Mouse (Mus musculus) limb, embryonic 13.5 days (tissue): ENCODE measurements around the gene Vwa1. TPM values are rescaled to one million over a fixed set of nuclear protein-coding genes. Genes with fewer than 3 reads are reported as not detected.
A peak's percentile ranks its signal among the peaks of the same experiment; 100 is the strongest.

Source experiments
- ATAC-seq: fragments of 200-750 bp; cut with Nextera tagmentation; 2 replicates; pipeline ENCODE4 v1.8.0; 2017; ENCODE audit warnings: low read depth, moderate number of reproducible peaks, moderate TSS enrichment; ENCODE audit not compliant: low FRiP score
- H3K27ac ChIP-seq: fragments of 300-500 bp; sonication (generic); 2 replicates; pipeline ENCODE4 v1.5.1; 2015; ENCODE audit warnings: inconsistent platforms, mild to moderate bottlenecking, moderate library complexity
- H3K27me3 ChIP-seq: fragments of 300-500 bp; sonication (generic); 2 replicates; pipeline ENCODE4 v1.6.1; 2015; ENCODE audit warnings: mild to moderate bottlenecking, inconsistent platforms
- H3K36me3 ChIP-seq: fragments of 300-500 bp; sonication (generic); 2 replicates; pipeline ENCODE4 v1.6.1; 2015; ENCODE audit warnings: inconsistent platforms, mild to moderate bottlenecking, moderate library complexity
- H3K4me1 ChIP-seq: fragments of 300-500 bp; sonication (generic); 2 replicates; pipeline ENCODE4 v1.6.1; 2015; ENCODE audit warnings: inconsistent platforms
- H3K4me2 ChIP-seq: fragments of 300-500 bp; sonication (generic); replicated peaks from 2 replicates; pipeline ENCODE4 v1.6.1; 2015; ENCODE audit warnings: inconsistent platforms, mild to moderate bottlenecking, moderate library complexity
- H3K4me3 ChIP-seq: fragments of 300-500 bp; sonication (generic); 2 replicates; pipeline ENCODE4 v1.5.1; 2015; ENCODE audit warnings: moderate library complexity, mild to moderate bottlenecking, inconsistent platforms
- H3K9ac ChIP-seq: fragments of 300-500 bp; sonication (generic); 2 replicates; pipeline ENCODE4 v1.6.1; 2015; ENCODE audit warnings: mild to moderate bottlenecking, inconsistent platforms
- H3K9me3 ChIP-seq: fragments of 300-500 bp; sonication (generic); 2 replicates; pipeline ENCODE4 v1.6.1; 2016; ENCODE audit warnings: inconsistent platforms
- whole genome bisulfite sequencing: fragments of 180-500 bp; shearing (Covaris S2); methylation state at CpG from one replicate; pipeline ENCODE4 v1.1.7; 2015; 5-methylcytosine and 5-hydroxymethylcytosine counted together
- polyA plus RNA-seq: library from polyadenylated mRNA; unstranded; fragments of >200 nt; fragmentation: Nextera tagmentation; extraction: Ambion mirVana; gene quantifications from 2 replicates; pipeline ENCODE4 v1.2.1, GENCODE M21; 2015

The Vwa1 gene
- polyA plus RNA-seq, 1 experiment from 2014 or later, result 11.6 TPM

DNA sequence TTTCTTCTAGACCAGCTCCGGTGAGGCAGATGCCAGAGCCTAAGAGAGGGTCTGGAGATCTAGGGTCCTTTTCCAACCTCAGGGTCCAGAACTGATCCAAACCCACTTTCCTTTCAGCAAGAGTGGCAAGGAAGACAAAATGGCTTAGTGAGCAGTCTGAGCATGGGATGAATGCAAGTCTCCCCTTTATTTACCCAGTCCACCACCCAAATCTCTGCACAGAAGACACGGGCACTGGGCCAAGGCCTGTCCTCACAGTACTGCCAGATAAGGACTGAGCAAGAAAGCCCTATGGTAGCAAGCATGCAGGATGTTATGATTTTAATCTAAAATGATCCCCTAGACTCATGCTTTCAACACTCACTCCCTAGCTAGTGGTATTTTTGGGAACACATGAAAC is 3.3 kb upstream of the Vwa1 start:
- H3K27ac ChIP-seq, result no peak overlapping the region
- no peaks in the 10 kb centered on the region for H3K36me3 ChIP-seq
- no peaks in the 10 kb centered on the region for H3K9me3 ChIP-seq
- H3K4me3 ChIP-seq, result no peak overlapping the region
- ATAC-seq, result no peak
- no peak overlapping the region for H3K9ac ChIP-seq
- peaks cover 17% of the 10 kb centered on the region for H3K27me3 ChIP-seq
- peaks cover 21% of the 10 kb centered on the region for H3K4me1 ChIP-seq
- H3K4me2 ChIP-seq, result no peak overlapping the region
- WGBS, result 77% methylated on average over 2 of the region's 2 CpGs

GRCm38 (mm10) chr4:155776704-155777335 is 2.3 kb upstream of the Vwa1 start:
- Histone ChIP-seq H3K9me3 (no peaks in the 10 kb centered on the region), H3K27ac (no peak overlapping the region), H3K9ac (no peak overlapping the region), H3K4me1 (peaks cover 21% of the 10 kb centered on the region), H3K4me3 (no peak overlapping the region), H3K27me3 (peaks cover 24% of the 10 kb centered on the region), H3K4me2 (no peak overlapping the region), H3K36me3 (no peaks in the 10 kb centered on the region)
- 67% methylated on average over 2 of the region's 2 CpGs for WGBS
- ATAC-seq, result no peak

GRCm38 (mm10) chr4:155775855-155776254 is 1.4 kb upstream of the Vwa1 start:
- H3K27me3 ChIP-seq, result peaks cover 32% of the 10 kb centered on the region
- H3K27ac ChIP-seq, result peak overlapping the region; percentile 17; the same call in 1 of the 2 replicates
- H3K4me3 ChIP-seq, result no peak overlapping the region
- H3K4me2 ChIP-seq, result no peak overlapping the region
- ATAC-seq, result no peak
- H3K9me3 ChIP-seq, result no peaks in the 10 kb centered on the region
- no peaks in the 10 kb centered on the region for H3K36me3 ChIP-seq
- whole genome bisulfite sequencing, result 84% methylated on average over 3 of the region's 3 CpGs
- H3K4me1 ChIP-seq, result peaks cover 22% of the 10 kb centered on the region
- H3K9ac ChIP-seq, result no peak overlapping the region

GRCm38 (mm10) chr4:155774971-155775740 is 658 bp upstream of the Vwa1 start:
- peaks cover 28% of the 10 kb centered on the region for H3K4me1 ChIP-seq

DNA sequence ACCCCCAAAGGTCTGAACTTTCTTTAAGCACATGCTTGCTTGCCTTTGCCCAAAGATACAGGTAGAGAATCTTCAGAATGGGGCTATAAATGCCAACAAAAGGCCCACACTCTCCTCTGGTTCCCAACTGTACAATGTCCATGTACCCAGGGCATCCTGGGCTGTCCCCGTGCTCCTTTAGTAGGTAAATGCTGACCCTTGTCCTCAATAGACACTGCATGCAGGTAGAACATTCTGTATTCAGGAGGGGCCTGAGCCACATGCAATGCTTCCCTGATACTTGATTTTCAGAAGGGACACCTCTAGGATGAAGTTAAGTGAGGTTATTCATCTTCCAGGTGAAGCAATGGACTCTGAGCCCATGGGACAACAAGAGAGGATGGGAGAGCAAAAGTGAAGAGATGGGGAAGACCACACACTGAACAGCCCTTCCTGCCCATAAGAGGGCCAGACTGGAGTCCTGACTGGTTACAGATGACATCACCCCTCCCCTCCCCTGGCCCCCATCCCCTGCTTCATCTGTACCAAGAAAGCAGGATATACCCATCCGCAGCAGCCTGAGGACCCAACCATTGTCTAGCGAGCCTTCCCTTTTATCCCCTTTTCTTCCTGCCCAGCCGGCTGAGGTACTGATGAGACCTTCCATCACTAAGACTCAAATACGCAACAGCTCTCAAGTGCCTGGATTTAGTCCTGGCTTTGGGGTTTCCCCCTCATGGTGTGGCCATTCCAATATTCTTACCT is 991 bp downstream of the Vwa1 start:
- WGBS, result 36% methylated on average over 5 of the region's 5 CpGs
- ATAC-seq, result no peak
- H3K4me2 ChIP-seq, result peak overlapping the region; percentile 85
- H3K4me3 ChIP-seq, result peak overlapping the region; percentile 46
- no peaks in the 10 kb centered on the region for H3K9me3 ChIP-seq
- H3K36me3 ChIP-seq, result no peaks in the 10 kb centered on the region
- H3K9ac ChIP-seq, result peak overlapping the region; percentile 61
- H3K27me3 ChIP-seq, result peaks cover 32% of the 10 kb centered on the region
- peaks cover 35% of the 10 kb centered on the region for H3K4me1 ChIP-seq
- H3K27ac ChIP-seq, result no peak overlapping the region

More at GRCm38 (mm10) chr4:155774971-155775740, 658 bp upstream of the Vwa1 start:
- Histone ChIP-seq H3K9ac (no peak overlapping the region), H3K4me2 (peak overlapping the region; percentile 85), H3K9me3 (no peaks in the 10 kb centered on the region), H3K27me3 (peaks cover 32% of the 10 kb centered on the region), H3K36me3 (no peaks in the 10 kb centered on the region), H3K27ac (peak overlapping the region; percentile 17; the same call in 1 of the 2 replicates), H3K4me3 (peak overlapping the region; percentile 46)
- ATAC-seq, result no peak
- 56% methylated on average over 9 of the region's 9 CpGs for WGBS

GRCm38 (mm10) chr4:155772786-155773185 is 1.7 kb downstream of the Vwa1 start:
- H3K4me1 ChIP-seq, result peaks cover 35% of the 10 kb centered on the region

GRCm38 (mm10) chr4:155771706-155772105 is 2.8 kb downstream of the Vwa1 start:
- 85% methylated on average over 2 of the region's 2 CpGs for WGBS
- H3K36me3 ChIP-seq, result no peaks in the 10 kb centered on the region
- no peak overlapping the region for H3K27ac ChIP-seq
- H3K27me3 ChIP-seq, result peaks cover 32% of the 10 kb centered on the region
- no peak overlapping the region for H3K4me2 ChIP-seq
- no peak overlapping the region for H3K9ac ChIP-seq
- no peak overlapping the region for H3K4me3 ChIP-seq
- no peaks in the 10 kb centered on the region for H3K9me3 ChIP-seq
- ATAC-seq, result no peak
- H3K4me1 ChIP-seq, result peaks cover 35% of the 10 kb centered on the region

More at GRCm38 (mm10) chr4:155772786-155773185, 1.7 kb downstream of the Vwa1 start:
- H3K36me3 ChIP-seq, result no peaks in the 10 kb centered on the region
- no peak overlapping the region for H3K4me2 ChIP-seq
- no peaks in the 10 kb centered on the region for H3K9me3 ChIP-seq
- no peak overlapping the region for H3K4me3 ChIP-seq
- H3K27ac ChIP-seq, result no peak overlapping the region
- H3K27me3 ChIP-seq, result peaks cover 32% of the 10 kb centered on the region
- ATAC-seq, result no peak
- WGBS, result 88% methylated on average over 13 of the region's 13 CpGs
- H3K9ac ChIP-seq, result 0 out of 2 replicates have a peak overlapping the region, but pooled peaks have one; percentile 19

- no peaks in the 10 kb centered on the region for H3K9me3 ChIP-seq
- no peaks in the 10 kb centered on the region for H3K36me3 ChIP-seq
- ATAC-seq, result peak; percentile 3; the same call in 1 of the 2 replicates
- H3K4me3 ChIP-seq, result peak overlapping the region; percentile 58
- WGBS, result 42% methylated on average over 24 of the region's 24 CpGs
- peak overlapping the region; percentile 79 for H3K4me2 ChIP-seq
- H3K9ac ChIP-seq, result peak overlapping the region; percentile 88
- H3K27me3 ChIP-seq, result peaks cover 29% of the 10 kb centered on the region
- H3K27ac ChIP-seq, result no peak overlapping the region
- H3K4me1 ChIP-seq, result peaks cover 35% of the 10 kb centered on the region
Observed at GRCm38 (mm10) chr4:155770626-155771025, 3.9 kb downstream of the Vwa1 start.

GRCm38 (mm10) chr4:155769880-155770512 is 4.5 kb downstream of the Vwa1 start:
- under 1% methylated on average over 39 of the region's 39 CpGs for WGBS
- peak; percentile 86 for ATAC-seq
- peaks cover 24% of the 10 kb centered on the region for H3K27me3 ChIP-seq
- H3K4me3 ChIP-seq, result peak overlapping the region; percentile 58
- H3K9ac ChIP-seq, result peak overlapping the region; percentile 88
- peak overlapping the region; percentile 78 for H3K27ac ChIP-seq
- H3K9me3 ChIP-seq, result no peaks in the 10 kb centered on the region
- peaks cover 30% of the 10 kb centered on the region for H3K4me1 ChIP-seq
- H3K36me3 ChIP-seq, result no peaks in the 10 kb centered on the region
- H3K4me2 ChIP-seq, result peak overlapping the region; percentile 79

GRCm38 (mm10) chr4:155769496-155769879 is 5.0 kb downstream of the Vwa1 start:
- peaks cover 24% of the 10 kb centered on the region for H3K27me3 ChIP-seq
- WGBS, result 61% methylated on average over 5 of the region's 5 CpGs
- no peaks in the 10 kb centered on the region for H3K9me3 ChIP-seq
- H3K4me3 ChIP-seq, result peak overlapping the region; percentile 58
- H3K4me1 ChIP-seq, result peaks cover 25% of the 10 kb centered on the region
- no peaks in the 10 kb centered on the region for H3K36me3 ChIP-seq
- no peak for ATAC-seq
- peak overlapping the region; percentile 78; the same call in 1 of the 2 replicates for H3K27ac ChIP-seq
- H3K9ac ChIP-seq, result peak overlapping the region; percentile 88
- H3K4me2 ChIP-seq, result peak overlapping the region; percentile 79

DNA sequence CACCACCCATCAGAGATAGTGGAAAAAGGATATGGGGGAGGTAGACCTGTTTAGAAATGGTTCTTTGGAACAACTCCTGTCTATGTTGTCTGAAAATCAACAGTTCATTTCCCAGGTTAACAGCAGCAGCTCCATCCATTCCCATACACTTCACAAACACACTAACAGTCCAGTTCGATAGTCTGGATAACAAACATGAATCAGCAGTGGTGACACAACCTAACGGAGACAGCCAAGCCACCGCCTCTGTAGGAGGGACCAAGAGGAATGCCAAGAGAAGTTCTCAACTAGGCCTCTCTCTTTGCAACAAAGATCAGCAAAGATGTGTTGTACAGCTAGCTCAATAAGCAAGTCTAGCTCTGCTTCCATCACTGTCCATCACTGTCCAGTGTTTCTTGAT is 12.1 kb downstream of the Vwa1 start:
- ATAC-seq, result no peak
- Histone ChIP-seq H3K9me3 (no peaks in the 10 kb centered on the region), H3K27ac (no peak overlapping the region), H3K4me2 (peak overlapping the region; percentile 98), H3K27me3 (no peaks in the 10 kb centered on the region), H3K9ac (no peak overlapping the region), H3K4me3 (no peak overlapping the region), H3K4me1 (peaks cover 28% of the 10 kb centered on the region), H3K36me3 (peaks cover 8% of the 10 kb centered on the region)
- WGBS, result 88% methylated on average over 3 of the region's 3 CpGs
